Mouse (Mus musculus): Measurements from ENCODE around the gene Fcor. TPM values are rescaled to one million over a fixed set of nuclear protein-coding genes. Genes with fewer than 3 reads are reported as not detected.

The Fcor gene
- polyA plus RNA-seq, 1 experiment from 2014 or later: 3.5 TPM

DNA sequence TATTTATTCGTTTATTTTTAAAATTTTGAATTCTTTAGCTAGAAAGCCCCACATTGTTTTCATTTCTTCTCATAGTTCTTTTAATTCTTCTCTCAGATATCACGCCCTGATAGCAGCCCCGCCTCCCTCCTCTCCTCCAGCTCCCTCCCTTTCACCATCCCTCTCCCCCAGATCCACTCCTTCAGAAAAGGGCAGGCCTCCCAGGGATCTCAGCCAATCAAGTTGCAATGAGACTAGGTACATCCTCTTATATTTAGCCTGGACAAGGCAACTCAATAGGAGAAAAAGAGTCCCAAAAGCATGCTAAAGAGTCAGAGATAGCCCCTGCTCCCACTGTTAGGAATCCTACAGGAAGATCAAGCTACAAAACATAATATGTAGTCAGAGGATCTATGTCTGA lies 2.5 kb upstream of the Fcor start:
- Histone ChIP-seq H3K4me2 (no peak overlapping the region), H3K27ac (replicated peaks) (no peak overlapping the region), H3K9ac (no peak overlapping the region), H3K4me1 (replicated peaks) (peaks cover 35% of the 10 kb centered on the region), H3K9me3 (replicated peaks) (no peaks in the 10 kb centered on the region), H3K27me3 (no peaks in the 10 kb centered on the region), H3K36me3 (replicated peaks) (peaks cover 10% of the 10 kb centered on the region), H3K4me3 (replicated peaks) (no peak overlapping the region)
- 46% methylated on average over 3 of the region's 3 CpGs for WGBS (ENCODE audit: insufficient replicate concordance)
- no peak for ATAC-seq (ENCODE audit: insufficient read depth)

GRCm38 (mm10) chr8:3670388-3670787 lies 1.8 kb downstream of the Fcor start:
- H3K36me3 ChIP-seq (replicated peaks): no peaks in the 10 kb centered on the region
- ATAC-seq (ENCODE audit: insufficient read depth): no peak
- no peak overlapping the region for H3K4me3 ChIP-seq (replicated peaks)
- H3K4me1 ChIP-seq (replicated peaks): peaks cover 10% of the 10 kb centered on the region
- H3K27me3 ChIP-seq: no peaks in the 10 kb centered on the region
- H3K4me2 ChIP-seq: no peak overlapping the region; the same call in 1 of the 2 replicates
- H3K9ac ChIP-seq: no peak overlapping the region
- no peaks in the 10 kb centered on the region for H3K9me3 ChIP-seq (replicated peaks)
- 35% methylated on average over 2 of the region's 2 CpGs for WGBS (ENCODE audit: insufficient replicate concordance)
- no peak overlapping the region for H3K27ac ChIP-seq (replicated peaks)

- Histone ChIP-seq H3K4me2 (no peak within 1 kb of the TSS), H3K4me1 (replicated peaks) (no peaks in the 10 kb centered on the region), H3K9me3 (replicated peaks) (no peaks in the 10 kb centered on the region), H3K27me3 (no peaks in the 10 kb centered on the region), H3K36me3 (replicated peaks) (no peaks in the 10 kb centered on the region), H3K4me3 (replicated peaks) (peak within 1 kb of the TSS; percentile 25; the same call in 1 of the 2 replicates), H3K27ac (replicated peaks) (peak within 1 kb of the TSS; percentile 55), H3K9ac (no peak within 1 kb of the TSS)
- no peak for ATAC-seq (ENCODE audit: insufficient read depth)
- WGBS (ENCODE audit: insufficient replicate concordance): 55% methylated on average over 6 of the region's 6 CpGs
These were observed 6.7 kb downstream of the Fcor start, which contains the start of gene Mcemp1 for GRCm38 (mm10) chr8:3665507-3665906. TSS of gene Mcemp1 (plus strand) at chr8:3665754.

DNA sequence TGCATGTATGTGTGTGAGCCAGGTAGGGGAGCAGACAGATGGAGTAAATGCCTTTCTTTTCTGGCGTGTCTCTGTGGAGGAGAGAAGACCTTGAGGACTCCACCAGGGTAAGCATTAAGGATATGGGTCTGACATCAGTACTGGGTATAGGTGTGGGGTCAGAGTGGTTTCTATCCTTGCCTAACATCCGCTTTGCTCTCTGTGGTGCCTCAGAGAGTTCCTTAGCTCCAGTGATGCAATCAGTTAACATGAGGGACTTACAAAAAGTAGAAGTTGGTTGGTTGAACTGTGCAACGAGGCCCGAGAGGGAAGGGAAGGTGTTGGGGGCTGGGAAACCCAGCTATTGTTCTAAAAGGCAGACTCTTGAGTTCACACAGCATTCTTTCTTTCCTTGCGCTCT lies 7.8 kb downstream of the Fcor start:
- Histone ChIP-seq H3K4me1 (replicated peaks) (no peaks in the 10 kb centered on the region), H3K9me3 (replicated peaks) (no peaks in the 10 kb centered on the region), H3K27ac (replicated peaks) (peak overlapping the region; percentile 55), H3K4me2 (no peak overlapping the region), H3K27me3 (no peaks in the 10 kb centered on the region), H3K4me3 (replicated peaks) (no peak overlapping the region), H3K36me3 (replicated peaks) (no peaks in the 10 kb centered on the region), H3K9ac (no peak overlapping the region)
- 22% methylated on average over 5 of the region's 5 CpGs for WGBS (ENCODE audit: insufficient replicate concordance)
- ATAC-seq (ENCODE audit: insufficient read depth): peak; percentile 35; the same call in 1 of the 2 replicates

- no peaks in the 10 kb centered on the region for H3K36me3 ChIP-seq (replicated peaks)
- no peak; the same call in 1 of the 2 replicates for ATAC-seq (ENCODE audit: insufficient read depth)
- H3K9ac ChIP-seq: no peak overlapping the region
- no peak overlapping the region for H3K27ac ChIP-seq (replicated peaks)
- H3K4me3 ChIP-seq (replicated peaks): no peak overlapping the region
- WGBS (ENCODE audit: insufficient replicate concordance): 31% methylated on average over 8 of the region's 8 CpGs
- no peaks in the 10 kb centered on the region for H3K4me1 ChIP-seq (replicated peaks)
- H3K4me2 ChIP-seq: no peak overlapping the region
- 0 out of 2 replicates have a peak, but pooled peaks cover 4% of the 10 kb centered on the region for H3K27me3 ChIP-seq
- no peaks in the 10 kb centered on the region for H3K9me3 ChIP-seq (replicated peaks)
These were observed 11.3 kb downstream of the Fcor start for GRCm38 (mm10) chr8:3660889-3661288.

GRCm38 (mm10) chr8:3656725-3657381 lies 15.3 kb downstream of the Fcor start:
- H3K4me2 ChIP-seq: no peak overlapping the region
- no peak overlapping the region for H3K27ac ChIP-seq (replicated peaks)
- no peak for ATAC-seq (ENCODE audit: insufficient read depth)
- no peaks in the 10 kb centered on the region for H3K36me3 ChIP-seq (replicated peaks)
- H3K4me3 ChIP-seq (replicated peaks): no peak overlapping the region
- H3K9me3 ChIP-seq (replicated peaks): no peaks in the 10 kb centered on the region
- H3K27me3 ChIP-seq: 0 out of 2 replicates have a peak, but pooled peaks cover 4% of the 10 kb centered on the region
- H3K4me1 ChIP-seq (replicated peaks): no peaks in the 10 kb centered on the region
- 20% methylated on average over 7 of the region's 7 CpGs for WGBS (ENCODE audit: insufficient replicate concordance)
- no peak overlapping the region for H3K9ac ChIP-seq

DNA sequence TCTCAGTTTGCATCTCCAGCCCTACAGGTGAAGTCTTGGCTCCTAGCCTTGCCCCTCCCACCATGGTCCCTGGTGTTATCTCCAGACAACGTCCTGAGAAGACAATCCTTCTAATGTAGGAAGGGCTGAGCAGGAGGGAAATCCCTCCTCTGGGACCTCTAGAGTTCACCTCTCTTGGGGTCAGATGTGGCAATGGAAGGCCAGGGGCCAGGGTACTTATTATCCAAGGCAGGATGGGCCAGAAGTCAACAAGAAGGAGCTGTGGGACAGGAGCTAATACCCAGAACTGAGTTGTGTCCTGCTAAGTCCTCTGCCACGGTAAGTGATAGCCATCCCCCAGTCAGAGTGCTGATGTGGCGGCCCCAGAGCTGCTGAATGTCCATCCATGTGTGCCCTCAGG lies 16.6 kb downstream of the Fcor start, which contains the start of gene Retn:
Retn (plus strand) TSS at position 245 of the 400 bp plus-strand sequence.
- 53% methylated on average over 3 of the region's 3 CpGs for WGBS (ENCODE audit: insufficient replicate concordance)
- H3K36me3 ChIP-seq (replicated peaks): no peaks in the 10 kb centered on the region
- H3K4me1 ChIP-seq (replicated peaks): no peaks in the 10 kb centered on the region
- H3K9me3 ChIP-seq (replicated peaks): no peaks in the 10 kb centered on the region
- H3K9ac ChIP-seq: no peak within 1 kb of the TSS
- no peak within 1 kb of the TSS for H3K4me2 ChIP-seq
- H3K4me3 ChIP-seq (replicated peaks): no peak within 1 kb of the TSS
- H3K27me3 ChIP-seq: 0 out of 2 replicates have a peak, but pooled peaks cover 4% of the 10 kb centered on the region
- no peak within 1 kb of the TSS for H3K27ac ChIP-seq (replicated peaks)
- no peak for ATAC-seq (ENCODE audit: insufficient read depth)

DNA sequence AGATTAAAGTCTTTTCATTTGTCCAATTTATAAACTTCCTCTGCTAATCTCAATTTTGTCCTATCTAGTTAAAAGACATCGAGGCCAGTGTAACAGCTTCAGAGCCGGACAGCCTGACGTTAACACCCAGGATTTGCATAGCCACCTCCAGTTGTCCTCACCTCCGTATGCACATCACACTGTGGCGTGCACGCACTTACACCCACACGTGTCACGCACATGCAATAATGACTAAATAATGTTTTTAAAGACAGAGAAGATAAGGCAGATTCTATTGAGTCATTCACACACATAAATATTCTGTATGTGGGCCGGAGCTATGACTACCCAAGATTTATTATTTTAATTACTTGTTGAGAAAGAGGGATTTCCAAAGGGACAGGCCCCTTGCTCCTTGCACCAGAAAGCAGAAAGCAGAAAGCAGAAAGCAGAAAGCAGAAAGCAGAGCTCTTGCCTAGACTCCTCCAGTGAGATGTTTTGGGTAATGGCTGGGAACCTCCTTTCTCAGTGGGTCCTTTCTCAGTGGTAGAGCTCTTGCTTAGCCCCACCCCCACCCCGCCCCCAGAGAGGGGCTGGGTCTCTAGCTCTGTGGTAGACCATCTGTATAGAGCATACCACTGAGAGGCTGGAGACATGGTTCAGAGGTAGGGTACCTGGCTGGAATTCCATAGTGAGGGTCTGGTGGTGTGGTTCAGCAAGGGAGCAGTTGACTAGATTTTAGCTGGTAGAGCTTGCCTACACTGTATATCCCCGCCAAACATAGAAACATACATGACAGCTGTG lies 17.2 kb downstream of the Fcor start:
- H3K4me2 ChIP-seq: no peak overlapping the region

GRCm38 (mm10) chr8:3652845-3653244 lies 19.3 kb downstream of the Fcor start:
- 32% methylated on average over 3 of the region's 3 CpGs for WGBS (ENCODE audit: insufficient replicate concordance)
- H3K4me1 ChIP-seq (replicated peaks): no peaks in the 10 kb centered on the region
- no peak for ATAC-seq (ENCODE audit: insufficient read depth)

More for the DNA sequence above, 17.2 kb downstream of the Fcor start:
- ATAC-seq (ENCODE audit: insufficient read depth): no peak
- Histone ChIP-seq H3K9ac (no peak overlapping the region), H3K27me3 (0 out of 2 replicates have a peak, but pooled peaks cover 4% of the 10 kb centered on the region), H3K36me3 (replicated peaks) (no peaks in the 10 kb centered on the region), H3K27ac (replicated peaks) (no peak overlapping the region), H3K4me1 (replicated peaks) (no peaks in the 10 kb centered on the region), H3K9me3 (replicated peaks) (no peaks in the 10 kb centered on the region), H3K4me3 (replicated peaks) (no peak overlapping the region)
- 60% methylated on average over 11 of the region's 11 CpGs for WGBS (ENCODE audit: insufficient replicate concordance)

GRCm38 (mm10) chr8:3648990-3649389 lies 23.2 kb downstream of the Fcor start:
- H3K4me2 ChIP-seq: 0 out of 2 replicates have a peak overlapping the region, but pooled peaks have one; percentile 21
- H3K36me3 ChIP-seq (replicated peaks): no peaks in the 10 kb centered on the region
- no peak for ATAC-seq (ENCODE audit: insufficient read depth)
- H3K27ac ChIP-seq (replicated peaks): 0 out of 2 replicates have a peak overlapping the region, but pooled peaks have one; percentile 19
- no peaks in the 10 kb centered on the region for H3K27me3 ChIP-seq
- no peak overlapping the region for H3K9ac ChIP-seq
- peaks cover 7% of the 10 kb centered on the region; the same call in 1 of the 2 replicates for H3K4me1 ChIP-seq (replicated peaks)
- WGBS (ENCODE audit: insufficient replicate concordance): 39% methylated on average over 1 of the region's 1 CpGs
- H3K9me3 ChIP-seq (replicated peaks): no peaks in the 10 kb centered on the region
- H3K4me3 ChIP-seq (replicated peaks): no peak overlapping the region

More at GRCm38 (mm10) chr8:3652845-3653244, 19.3 kb downstream of the Fcor start:
- no peak overlapping the region for H3K4me2 ChIP-seq
- no peak overlapping the region for H3K4me3 ChIP-seq (replicated peaks)
- H3K9me3 ChIP-seq (replicated peaks): no peaks in the 10 kb centered on the region
- no peaks in the 10 kb centered on the region for H3K36me3 ChIP-seq (replicated peaks)
- H3K9ac ChIP-seq: no peak overlapping the region
- H3K27me3 ChIP-seq: 0 out of 2 replicates have a peak, but pooled peaks cover 4% of the 10 kb centered on the region
- H3K27ac ChIP-seq (replicated peaks): no peak overlapping the region

- H3K9me3 ChIP-seq (replicated peaks): no peaks in the 10 kb centered on the region
- no peak overlapping the region for H3K4me3 ChIP-seq (replicated peaks)
- ATAC-seq (ENCODE audit: insufficient read depth): no peak
- no peaks in the 10 kb centered on the region for H3K36me3 ChIP-seq (replicated peaks)
- no peak overlapping the region for H3K27ac ChIP-seq (replicated peaks)
- peaks cover 7% of the 10 kb centered on the region; the same call in 1 of the 2 replicates for H3K4me1 ChIP-seq (replicated peaks)
- 38% methylated on average over 2 of the region's 2 CpGs for WGBS (ENCODE audit: insufficient replicate concordance)
- no peak overlapping the region for H3K9ac ChIP-seq
- peak overlapping the region; percentile 21; the same call in 1 of the 2 replicates for H3K4me2 ChIP-seq
- H3K27me3 ChIP-seq: no peaks in the 10 kb centered on the region
These were observed 23.9 kb downstream of the Fcor start for GRCm38 (mm10) chr8:3648268-3648667.

Data from liver, embryonic 15.5 days (tissue).